Mouse (Mus musculus): ENCODE measurements at regions not wholly inside any gene's neighbourhood (a gene's known extent, or its start where the extent isn't known, plus 50 kb on each side); places are given as distances from the start of the nearest gene placed in this dataset.

DNA sequence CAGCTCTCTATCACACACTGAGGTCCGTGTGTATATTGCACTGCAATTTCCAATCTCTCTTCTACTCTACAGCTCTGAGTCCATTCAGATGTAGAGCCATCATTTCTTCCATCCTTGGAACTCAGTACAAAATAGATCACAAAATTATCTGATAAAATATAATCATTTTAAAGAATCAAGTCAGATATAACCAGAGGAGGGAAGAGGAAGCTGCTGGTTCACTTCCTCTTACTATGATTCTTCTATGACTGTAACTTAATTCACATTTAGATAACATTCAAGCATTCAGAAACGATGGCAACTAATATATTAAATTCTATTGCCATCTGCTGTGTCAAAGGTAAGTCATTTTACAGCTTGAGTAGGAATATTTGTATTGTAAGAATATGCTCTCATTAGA lies 1550.1 kb downstream of the Cdh8 start:
- Histone ChIP-seq H3K4me1 (ENCODE audit: insufficient read depth, low read length) (no peaks in the 10 kb centered on the region), H3K36me3 (ENCODE audit: insufficient read depth, low read length) (no peaks in the 10 kb centered on the region), H3K27ac (ENCODE audit: low read depth, low read length) (no peak overlapping the region), H3K27me3 (ENCODE audit: insufficient read depth, low read length) (no peaks in the 10 kb centered on the region), H3K9ac (replicated peaks; ENCODE audit: low read length, poor library complexity, severe bottlenecking) (no peak overlapping the region), H3K4me2 (ENCODE audit: low read depth, low read length, poor library complexity, severe bottlenecking) (no peak overlapping the region), H3K4me3 (ENCODE audit: low read depth, low read length) (no peak overlapping the region), H3K9me3 (ENCODE audit: low read length) (no peaks in the 10 kb centered on the region)
- ATAC-seq (ENCODE audit: low FRiP score), result no peak
- TF ChIP-seq CTCF (IDR thresholded peaks at IDR 0.05), result no peak
- 70% methylated on average over 2 of the region's 2 CpGs for WGBS
- DNase-seq (ENCODE audit: low spot score), result no peak

GRCm38 (mm10) chr8:97861511-97861910 lies 1554.8 kb downstream of the Cdh8 start:
- Histone ChIP-seq H3K27ac (ENCODE audit: low read depth, low read length) (no peak overlapping the region), H3K4me2 (ENCODE audit: low read depth, low read length, poor library complexity, severe bottlenecking) (no peak overlapping the region), H3K27me3 (ENCODE audit: insufficient read depth, low read length) (no peaks in the 10 kb centered on the region), H3K4me1 (ENCODE audit: insufficient read depth, low read length) (no peaks in the 10 kb centered on the region), H3K9me3 (ENCODE audit: low read length) (no peaks in the 10 kb centered on the region), H3K36me3 (ENCODE audit: insufficient read depth, low read length) (no peaks in the 10 kb centered on the region), H3K4me3 (ENCODE audit: low read depth, low read length) (no peak overlapping the region), H3K9ac (replicated peaks; ENCODE audit: low read length, poor library complexity, severe bottlenecking) (no peak overlapping the region)
- DNase-seq (ENCODE audit: low spot score) (peak; percentile 28), ATAC-seq (ENCODE audit: low FRiP score) (no peak)
- TF ChIP-seq CTCF (IDR thresholded peaks at IDR 0.05), result no peak
- WGBS, result 68% methylated on average over 2 of the region's 2 CpGs

DNA sequence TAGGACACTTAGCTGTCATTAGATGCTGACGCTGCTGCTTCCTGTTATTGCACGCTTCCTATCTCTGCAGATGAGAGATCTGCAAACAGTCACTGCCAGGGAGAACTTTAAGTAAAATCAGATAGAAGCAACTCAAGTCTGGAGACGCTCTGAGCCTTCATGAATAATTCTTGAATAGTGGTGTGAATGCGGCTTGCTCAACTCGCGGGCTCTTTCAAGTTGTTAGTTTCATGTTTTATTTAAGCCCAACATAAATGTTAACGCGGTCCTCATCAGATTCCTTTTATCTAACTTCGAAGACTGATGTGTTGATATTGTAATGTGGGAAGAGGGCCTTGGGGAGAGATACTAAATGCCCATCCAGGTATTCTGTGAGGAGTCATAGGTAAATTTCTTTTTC lies 1556.1 kb downstream of the Cdh8 start:
- H3K4me2 ChIP-seq (ENCODE audit: low read depth, low read length, poor library complexity, severe bottlenecking), result no peak overlapping the region
- no peak overlapping the region for H3K9ac ChIP-seq (replicated peaks; ENCODE audit: low read length, poor library complexity, severe bottlenecking)
- no peak for ATAC-seq (ENCODE audit: low FRiP score)
- H3K4me1 ChIP-seq (ENCODE audit: insufficient read depth, low read length), result no peaks in the 10 kb centered on the region
- H3K4me3 ChIP-seq (ENCODE audit: low read depth, low read length), result no peak overlapping the region
- 48% methylated on average over 9 of the region's 9 CpGs for WGBS
- no peak for TF ChIP-seq CTCF (IDR thresholded peaks at IDR 0.05)
- H3K27me3 ChIP-seq (ENCODE audit: insufficient read depth, low read length), result no peaks in the 10 kb centered on the region
- H3K9me3 ChIP-seq (ENCODE audit: low read length), result no peaks in the 10 kb centered on the region
- H3K27ac ChIP-seq (ENCODE audit: low read depth, low read length), result no peak overlapping the region
- H3K36me3 ChIP-seq (ENCODE audit: insufficient read depth, low read length), result no peaks in the 10 kb centered on the region
- DNase-seq (ENCODE audit: low spot score), result no peak

- no peaks in the 10 kb centered on the region for H3K9me3 ChIP-seq (ENCODE audit: low read length)
- WGBS, result 52% methylated on average over 1 of the region's 1 CpGs
- no peak overlapping the region for H3K27ac ChIP-seq (ENCODE audit: low read depth, low read length)
- no peaks in the 10 kb centered on the region for H3K4me1 ChIP-seq (ENCODE audit: insufficient read depth, low read length)
- no peak overlapping the region for H3K4me3 ChIP-seq (ENCODE audit: low read depth, low read length)
- H3K4me2 ChIP-seq (ENCODE audit: low read depth, low read length, poor library complexity, severe bottlenecking), result no peak overlapping the region
- no peak overlapping the region for H3K9ac ChIP-seq (replicated peaks; ENCODE audit: low read length, poor library complexity, severe bottlenecking)
- no peak for ATAC-seq (ENCODE audit: low FRiP score)
- DNase-seq (ENCODE audit: low spot score), result no peak
- H3K27me3 ChIP-seq (ENCODE audit: insufficient read depth, low read length), result no peaks in the 10 kb centered on the region
- no peak for TF ChIP-seq CTCF (IDR thresholded peaks at IDR 0.05)
- H3K36me3 ChIP-seq (ENCODE audit: insufficient read depth, low read length), result no peaks in the 10 kb centered on the region
Measured at GRCm38 (mm10) chr8:97857252-97857651, 1559.0 kb downstream of the Cdh8 start.
